Mouse (Mus musculus): ENCODE measurements around the gene Faf1. TPM values are rescaled to one million over a fixed set of nuclear protein-coding genes. Genes with fewer than 3 reads are reported as not detected.

The Faf1 gene
- total and polyA plus RNA-seq, 3 experiments, result 34.9 to 52.8 (median 38.2) TPM

GRCm38 (mm10) chr4:109762768-109763501, 86.5 kb downstream of the Faf1 start:
- Histone ChIP-seq H3K27ac (ENCODE audit: insufficient read depth, low read depth) (no peak overlapping the region), H3K4me1 (ENCODE audit: control insufficient read depth in 1 of 2, insufficient read depth in 2 of 2) (peaks cover 2 to 12% of the 10 kb centered on the region in 2 experiments; a peak in 3 of 4 replicates), H3K27me3 (replicated peaks) (no peaks in the 10 kb centered on the region), H3K36me3 (replicated peaks in 1 of 2; ENCODE audit: control insufficient read depth in 1 of 2, insufficient read depth in 1 of 2, low read length in 1 of 2) (no peaks in the 10 kb centered on the region), H3K4me3 (replicated peaks in 1 of 3; ENCODE audit: low read depth in 2 of 3, low read length in 2 of 3, poor library complexity in 1 of 3) (no peak overlapping the region), H3K9ac (ENCODE audit: insufficient read depth, low read depth) (no peak overlapping the region), H3K9me3 (replicated peaks; ENCODE audit: low read length) (no peaks in the 10 kb centered on the region), H3K4me2 (ENCODE audit: insufficient read depth, low read depth, poor library complexity, severe bottlenecking) (no peak overlapping the region), H3K79me2 (replicated peaks; ENCODE audit: control insufficient read depth, extremely low read depth, insufficient read depth, poor library complexity, severe bottlenecking) (0 out of 2 replicates have a peak, but pooled peaks cover 2% of the 10 kb centered on the region)
- no peak for TF ChIP-seq ETS1 (conservative IDR thresholded peaks at IDR 0.05; ENCODE audit: low read depth, low read length)
- TF ChIP-seq ZMIZ1 (IDR thresholded peaks at IDR 0.05; ENCODE audit: low read depth, low read length), result no peak
- no peak for TF ChIP-seq ZC3H11A (IDR thresholded peaks at IDR 0.05; ENCODE audit: low read depth, low read length)
- no peak for TF ChIP-seq NELFE (IDR thresholded peaks at IDR 0.05; ENCODE audit: low read depth, low read length)
- TF ChIP-seq JUN (IDR thresholded peaks at IDR 0.05; ENCODE audit: insufficient read depth, low read depth, low read length), result no peak
- TF ChIP-seq ZKSCAN1 (IDR thresholded peaks at IDR 0.05; ENCODE audit: borderline replicate concordance, low read depth, low read length), result no peak
- no peak for TF ChIP-seq RCOR1 (conservative IDR thresholded peaks at IDR 0.05; ENCODE audit: low read depth, low read length)
- TF ChIP-seq SIN3A (IDR thresholded peaks at IDR 0.05; ENCODE audit: low read length), result no peak
- TF ChIP-seq MAX (IDR thresholded peaks at IDR 0.05; ENCODE audit: low read length), result no peak
- no peak for TF ChIP-seq HCFC1 (IDR thresholded peaks at IDR 0.05; ENCODE audit: low read depth, low read length)
- TF ChIP-seq E2F4 (IDR thresholded peaks at IDR 0.05; ENCODE audit: insufficient replicate concordance, low read depth, low read length), result no peak
- no peak for TF ChIP-seq NRF1 (IDR thresholded peaks at IDR 0.05; ENCODE audit: low read depth, low read length)
- no peak for TF ChIP-seq MEF2A (IDR thresholded peaks at IDR 0.05; ENCODE audit: borderline replicate concordance, low read depth, low read length)
- no peak for TF ChIP-seq JUND (conservative IDR thresholded peaks at IDR 0.05; ENCODE audit: low read depth, low read length)
- TF ChIP-seq CTCF (conservative IDR thresholded peaks at IDR 0.05 in 1 of 2, IDR thresholded peaks at IDR 0.05 in 1 of 2; ENCODE audit: low read depth in 2 of 2, low read length in 2 of 2), result no peak
- no peak for TF ChIP-seq GABPA (IDR thresholded peaks at IDR 0.05; ENCODE audit: insufficient replicate concordance, low read depth, low read length)
- TF ChIP-seq KAT2A (IDR thresholded peaks at IDR 0.05; ENCODE audit: insufficient replicate concordance, low read length), result no peak
- DNase-seq (ENCODE audit: extremely low read depth), result no peak
- dilution Hi-C loops (cut with MboI; ENCODE audit: extremely low pct_ligation_motif_present, extremely low pct_unique_long_range_greater_than_20kb, low sequenced_read_pairs), result no loop called here
- in situ Hi-C loops (cut with MboI; ENCODE audit: low pct_ligation_motif_present, low pct_unique_long_range_greater_than_20kb, low sequenced_read_pairs), result loop anchor here (10.0 kb wide), 1 partner anchor 252 kb away; no protein-coding TSS in a partner anchor

GRCm38 (mm10) chr4:109769071-109769470, 92.7 kb downstream of the Faf1 start:
- no peak overlapping the region for H3K27ac ChIP-seq (ENCODE audit: insufficient read depth, low read depth)
- no peaks in the 10 kb centered on the region for H3K9me3 ChIP-seq (replicated peaks; ENCODE audit: low read length)
- DNase-seq (ENCODE audit: extremely low read depth), result no peak
- no peak for TF ChIP-seq MYC (IDR thresholded peaks at IDR 0.05; ENCODE audit: low read depth, low read length)
- TF ChIP-seq MXI1 (IDR thresholded peaks at IDR 0.05; ENCODE audit: low read depth, low read length), result no peak
- TF ChIP-seq GABPA (IDR thresholded peaks at IDR 0.05; ENCODE audit: insufficient replicate concordance, low read depth, low read length), result no peak
- no peak for TF ChIP-seq KAT2A (IDR thresholded peaks at IDR 0.05; ENCODE audit: insufficient replicate concordance, low read length)
- TF ChIP-seq POLR2AphosphoS2 (IDR thresholded peaks at IDR 0.05; ENCODE audit: low read depth, low read length), result no peak
- TF ChIP-seq NELFE (IDR thresholded peaks at IDR 0.05; ENCODE audit: low read depth, low read length), result no peak
- TF ChIP-seq ELF1 (IDR thresholded peaks at IDR 0.05; ENCODE audit: low read depth, low read length), result no peak
- no peak for TF ChIP-seq SIN3A (IDR thresholded peaks at IDR 0.05; ENCODE audit: low read length)
- no peak for TF ChIP-seq HCFC1 (IDR thresholded peaks at IDR 0.05; ENCODE audit: low read depth, low read length)
- TF ChIP-seq MAX (IDR thresholded peaks at IDR 0.05; ENCODE audit: low read length), result no peak
- TF ChIP-seq CHD2 (IDR thresholded peaks at IDR 0.05; ENCODE audit: low read length), result no peak
- H3K9ac ChIP-seq (ENCODE audit: insufficient read depth, low read depth), result no peak overlapping the region
- in situ Hi-C loops (cut with MboI; ENCODE audit: low pct_ligation_motif_present, low pct_unique_long_range_greater_than_20kb, low sequenced_read_pairs), result loop anchor here (10.0 kb wide), 1 partner anchor 246 kb away; no protein-coding TSS in a partner anchor
- dilution Hi-C loops (cut with MboI; ENCODE audit: extremely low pct_ligation_motif_present, extremely low pct_unique_long_range_greater_than_20kb, low sequenced_read_pairs), result no loop called here
- H3K4me1 ChIP-seq (ENCODE audit: control insufficient read depth in 1 of 2, insufficient read depth in 2 of 2), result no peaks in the 10 kb centered on the region
- H3K4me2 ChIP-seq (ENCODE audit: insufficient read depth, low read depth, poor library complexity, severe bottlenecking), result no peak overlapping the region
- no peak overlapping the region for H3K4me3 ChIP-seq (replicated peaks in 1 of 3; ENCODE audit: low read depth in 2 of 3, low read length in 2 of 3, poor library complexity in 1 of 3)
- no peaks in the 10 kb centered on the region for H3K79me2 ChIP-seq (replicated peaks; ENCODE audit: control insufficient read depth, extremely low read depth, insufficient read depth, poor library complexity, severe bottlenecking)
- no peaks in the 10 kb centered on the region for H3K27me3 ChIP-seq (replicated peaks)
- H3K36me3 ChIP-seq (replicated peaks in 1 of 2; ENCODE audit: control insufficient read depth in 1 of 2, insufficient read depth in 1 of 2, low read length in 1 of 2), result peaks cover 0 to 1% of the 10 kb centered on the region in 2 experiments
